Mouse (Mus musculus): Measurements from ENCODE around the gene Sgk1. TPM values are rescaled to one million over a fixed set of nuclear protein-coding genes. Genes with fewer than 3 reads are reported as not detected.
A peak's percentile ranks its signal among the peaks of the same experiment; 100 is the strongest.

Sgk1 gene
- total RNA-seq, 2 experiments from 2014 or later, result 88.8 to 199 TPM

GRCm38 (mm10) chr10:21911303-21911947 lies 29.4 kb downstream of the Sgk1 start:
- DNase-seq (ENCODE audit: low spot score in 2 of 2), result no peak

- no peak for DNase-seq (ENCODE audit: low spot score in 2 of 2)
Measured at GRCm38 (mm10) chr10:21914751-21915150, 32.8 kb downstream of the Sgk1 start.

GRCm38 (mm10) chr10:21916301-21917071 lies 34.5 kb downstream of the Sgk1 start:
- DNase-seq (ENCODE audit: low spot score in 2 of 2), result no peak

GRCm38 (mm10) chr10:21918016-21918749 lies 36.2 kb downstream of the Sgk1 start:
- DNase-seq (ENCODE audit: low spot score in 2 of 2), result no peak

GRCm38 (mm10) chr10:21918750-21919145 lies 36.8 kb downstream of the Sgk1 start:
- no peak for DNase-seq (ENCODE audit: low spot score in 2 of 2)

- DNase-seq (ENCODE audit: low spot score in 2 of 2), result no peak
Measured at GRCm38 (mm10) chr10:21920611-21921010, 38.6 kb downstream of the Sgk1 start.

- no peak for DNase-seq (ENCODE audit: low spot score in 2 of 2)
Measured at GRCm38 (mm10) chr10:21922716-21923350, 40.8 kb downstream of the Sgk1 start.

GRCm38 (mm10) chr10:21923495-21923952 lies 41.5 kb downstream of the Sgk1 start:
- DNase-seq (ENCODE audit: low spot score in 2 of 2), result peak in 1 of 2 experiments; percentile 49

- DNase-seq (ENCODE audit: low spot score in 2 of 2), result peak in 1 of 2 experiments; percentile 59
Measured at GRCm38 (mm10) chr10:21924051-21924720, 42.2 kb downstream of the Sgk1 start.

- DNase-seq (ENCODE audit: low spot score in 2 of 2), result no peak
Measured at GRCm38 (mm10) chr10:21926941-21927340, 45.0 kb downstream of the Sgk1 start.

- no peak for DNase-seq (ENCODE audit: low spot score in 2 of 2)
Measured at GRCm38 (mm10) chr10:21930781-21931380, 48.9 kb downstream of the Sgk1 start.

- DNase-seq (ENCODE audit: low spot score in 2 of 2), result no peak
Measured at GRCm38 (mm10) chr10:21932791-21933190, 50.8 kb downstream of the Sgk1 start.

- DNase-seq (ENCODE audit: low spot score in 2 of 2), result no peak
Measured at GRCm38 (mm10) chr10:21934826-21935225, 52.8 kb downstream of the Sgk1 start.

- DNase-seq (ENCODE audit: low spot score in 2 of 2), result no peak
Measured at GRCm38 (mm10) chr10:21936513-21937221, 54.7 kb downstream of the Sgk1 start.

GRCm38 (mm10) chr10:21937222-21937605 lies 55.2 kb downstream of the Sgk1 start:
- DNase-seq (ENCODE audit: low spot score in 2 of 2), result no peak

- DNase-seq (ENCODE audit: low spot score in 2 of 2), result no peak
Measured at GRCm38 (mm10) chr10:21938166-21938565, 56.2 kb downstream of the Sgk1 start.

- no peak for DNase-seq (ENCODE audit: low spot score in 2 of 2)
Measured at GRCm38 (mm10) chr10:21941235-21941634, 59.3 kb downstream of the Sgk1 start.

GRCm38 (mm10) chr10:21943145-21943700 lies 61.2 kb downstream of the Sgk1 start:
- DNase-seq (ENCODE audit: low spot score in 2 of 2), result no peak

GRCm38 (mm10) chr10:21945195-21945594 lies 63.2 kb downstream of the Sgk1 start:
- no peak for DNase-seq (ENCODE audit: low spot score in 2 of 2)
